15 mouse cellular contexts compared by ENCODE assay signal in genomic region chr1:23575515-23575914, GRCm38 (mm10).
"Had no signal": no experiment of that assay in that cellular context is flagged by ENCODE, and none has a peak within 500 bp of the region (broad histone marks: within the 10 kb centered on the region; RNA-seq: fewer than 3 reads in every experiment).

No protein-coding gene starts in this region.

- H3K4me2 ChIP-seq: lung, embryonic 14.5 days; midbrain, embryonic 12.5 days; neural tube, embryonic 13.5 days; neural tube, embryonic 15.5 days; stomach, embryonic 15.5 days had no signal

- H3K4me3 ChIP-seq: midbrain, embryonic 10.5 days; midbrain, embryonic 12.5 days; myocyte; neural tube, embryonic 13.5 days; neural tube, embryonic 15.5 days; stomach, embryonic 15.5 days had no signal

- H3K9me3 ChIP-seq: midbrain, embryonic 10.5 days; midbrain, embryonic 12.5 days; neural tube, embryonic 13.5 days; neural tube, embryonic 15.5 days; stomach, embryonic 15.5 days had no signal

- H3K4me1 ChIP-seq: midbrain, embryonic 10.5 days; midbrain, embryonic 12.5 days; neural tube, embryonic 15.5 days; stomach, embryonic 15.5 days had no signal

- H3K36me3 ChIP-seq: midbrain, embryonic 10.5 days; midbrain, embryonic 12.5 days; neural tube, embryonic 13.5 days; neural tube, embryonic 15.5 days; stomach, embryonic 15.5 days had no signal

- H3K27ac ChIP-seq: midbrain, embryonic 10.5 days; midbrain, embryonic 12.5 days; neural tube, embryonic 15.5 days; stomach, embryonic 15.5 days; stomach, postnatal 0 days had no signal

- DNase-seq: lung, adult 18-20 months; lung, embryonic 14.5 days; lung, postnatal 10 days; lung, postnatal 4 days; right cerebral cortex, postnatal 14 days; thymus, adult 2 months; thymus, postnatal 25 days; thymus, postnatal 4 days had no signal

- H3K9ac ChIP-seq: lung, embryonic 14.5 days; midbrain, embryonic 12.5 days; neural tube, embryonic 13.5 days; neural tube, embryonic 15.5 days; stomach, embryonic 15.5 days had no signal

- H3K27me3 ChIP-seq: midbrain, embryonic 12.5 days; neural tube, embryonic 13.5 days; neural tube, embryonic 15.5 days; stomach, embryonic 15.5 days had no signal
